Mouse (Mus musculus): ENCODE results near the gene Zfp968.
"Not testable (repeated sequence)": the region's sequence is repeated elsewhere in the genome, so short reads cannot be mapped to it uniquely, and the experiment has no call there.

The Zfp968 gene

GRCm38 (mm10) chr2:175372136-175372535 is at the start of gene Zfp968:
Gene Zfp968 (plus strand): TSS chr2:175372436.
- not testable (repeated sequence) for DNase-seq (ENCODE audit: low spot score)

GRCm38 (mm10) chr2:175338097-175338496 is 34.1 kb upstream of the Zfp968 start, which contains the start of gene Gm4631:
Gene Gm4631 (minus strand): TSS chr2:175338197.
- not testable (repeated sequence) for DNase-seq (ENCODE audit: low spot score)
